Mouse (Mus musculus) cortical plate, adult 2 months (tissue): ENCODE measurements around the gene Thsd1.

Experiments
- CTCF ChIP-seq: fragments of 200-500 bp; IDR thresholded peaks from 2 replicates; pipeline ENCODE4 v1.5.1; 2011; ENCODE audit warnings: mild to moderate bottlenecking, control low read depth, low read length; ENCODE audit not compliant: insufficient read depth; ENCODE audit errors: extremely low read depth
- POLR2A ChIP-seq: fragments of 200-500 bp; IDR thresholded peaks from 2 replicates; pipeline ENCODE4 v1.6.1; 2011; ENCODE audit warnings: mild to moderate bottlenecking, low read length, control low read depth; ENCODE audit not compliant: insufficient read depth; ENCODE audit errors: extremely low read depth

GRCm38 (mm10) chr8:22209012-22209411 lies 18.1 kb upstream of the Thsd1 start:
- no peak for TF ChIP-seq POLR2A
- no peak for TF ChIP-seq CTCF
